Mouse (Mus musculus) embryonic fibroblast, embryonic 13.5 days (primary cell): ENCODE measurements around the gene Lcn8.

Source experiments
- CTCF ChIP-seq: IDR thresholded peaks from 2 replicates; pipeline ENCODE4 v1.5.1; 2011; ENCODE audit warnings: mild to moderate bottlenecking, control low read depth, low read length, moderate library complexity, borderline replicate concordance; ENCODE audit not compliant: insufficient read depth
- POLR2A ChIP-seq: IDR thresholded peaks from 2 replicates; pipeline ENCODE4 v1.6.1; 2011; ENCODE audit warnings: low read depth, mild to moderate bottlenecking, control low read depth, low read length, moderate library complexity

- TF ChIP-seq CTCF (no peak), POLR2A (no peak)
Measured at GRCm38 (mm10) chr2:25620386-25620785, 32.5 kb upstream of the Lcn8 start.
